Mouse (Mus musculus): ENCODE results near the gene Prkcd. TPM values are rescaled to one million over a fixed set of nuclear protein-coding genes. Genes with fewer than 3 reads are reported as not detected.

Gene Prkcd
- total and polyA plus RNA-seq, 2 experiments from 2014 or later, result 14.9 to 19.3 TPM

DNA sequence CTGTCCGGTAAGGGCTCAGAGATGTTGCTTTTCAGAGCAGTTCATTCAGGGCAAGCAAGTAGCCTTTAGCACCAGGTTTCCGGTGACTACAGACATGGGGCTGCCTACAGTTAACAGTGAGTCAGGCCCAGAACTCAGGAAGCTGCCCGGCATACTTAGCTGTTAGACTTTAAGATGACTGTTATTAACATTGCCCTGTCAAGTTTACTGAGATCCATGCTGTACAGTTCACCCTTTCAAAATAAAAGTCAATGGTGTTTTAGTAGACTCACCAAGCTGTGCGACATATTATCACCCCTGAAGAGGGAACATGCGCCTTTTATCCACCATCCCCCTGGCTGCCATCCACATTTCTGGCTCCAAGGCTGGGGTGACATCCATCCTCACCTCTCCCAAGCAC, 49.8 kb downstream of the Prkcd start:
- no peak overlapping the region for H3K9ac ChIP-seq (replicated peaks; ENCODE audit: low read depth, low read length)
- no peak overlapping the region for H3K4me3 ChIP-seq (ENCODE audit: low read depth, low read length)
- no peaks in the 10 kb centered on the region for H3K27me3 ChIP-seq (ENCODE audit: control insufficient read depth, insufficient read depth, low read length)
- no peaks in the 10 kb centered on the region for H3K9me3 ChIP-seq (replicated peaks; ENCODE audit: control insufficient read depth, low read length)
- DNase-seq (ENCODE audit: low spot score) (no peak), ATAC-seq (ENCODE audit: insufficient read depth, low read depth) (0 out of 2 replicates have a peak, but pooled peaks have one; percentile 37)
- TF ChIP-seq CTCF (IDR thresholded peaks at IDR 0.05; ENCODE audit: low read depth), result no peak
- TF ChIP-seq EP300 (IDR thresholded peaks at IDR 0.05; ENCODE audit: low read depth), result no peak
- no peak overlapping the region for H3K4me2 ChIP-seq (ENCODE audit: low read depth, low read length)
- WGBS, result 24% methylated on average over 5 of the region's 5 CpGs
- H3K36me3 ChIP-seq (replicated peaks; ENCODE audit: control insufficient read depth, insufficient read depth, low read length), result peaks cover 27% of the 10 kb centered on the region
- no peaks in the 10 kb centered on the region for H3K4me1 ChIP-seq (ENCODE audit: control insufficient read depth, insufficient read depth)
- no peak overlapping the region for H3K27ac ChIP-seq (ENCODE audit: low read depth)

DNA sequence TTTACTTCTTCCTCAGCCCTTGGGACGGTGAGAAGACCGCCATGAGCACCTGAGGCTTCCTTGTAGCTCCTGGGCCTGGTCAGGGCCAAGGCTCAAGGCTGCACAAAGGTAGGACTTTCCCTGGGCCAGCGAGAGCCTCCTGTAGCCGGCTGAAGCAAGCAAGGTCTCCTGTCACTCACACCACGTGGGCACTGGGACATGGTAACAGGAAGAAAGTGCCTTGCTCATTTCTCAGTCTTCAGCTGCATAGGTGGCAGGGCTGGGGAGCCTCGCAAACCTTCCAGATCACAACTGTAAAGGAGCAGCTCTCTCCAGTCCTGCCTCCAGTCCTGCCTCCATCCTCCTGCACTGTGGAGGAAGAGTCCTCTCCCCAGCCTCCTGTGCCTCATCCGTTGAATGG, 50.2 kb downstream of the Prkcd start:
- Histone ChIP-seq H3K36me3 (replicated peaks; ENCODE audit: control insufficient read depth, insufficient read depth, low read length) (peaks cover 32% of the 10 kb centered on the region), H3K9me3 (replicated peaks; ENCODE audit: control insufficient read depth, low read length) (no peaks in the 10 kb centered on the region), H3K4me3 (ENCODE audit: low read depth, low read length) (no peak overlapping the region), H3K4me2 (ENCODE audit: low read depth, low read length) (no peak overlapping the region), H3K9ac (replicated peaks; ENCODE audit: low read depth, low read length) (no peak overlapping the region), H3K27ac (ENCODE audit: low read depth) (no peak overlapping the region), H3K4me1 (ENCODE audit: control insufficient read depth, insufficient read depth) (no peaks in the 10 kb centered on the region), H3K27me3 (ENCODE audit: control insufficient read depth, insufficient read depth, low read length) (no peaks in the 10 kb centered on the region)
- DNase-seq (ENCODE audit: low spot score) (no peak), ATAC-seq (ENCODE audit: insufficient read depth, low read depth) (no peak)
- no peak for TF ChIP-seq CTCF (IDR thresholded peaks at IDR 0.05; ENCODE audit: low read depth)
- TF ChIP-seq EP300 (IDR thresholded peaks at IDR 0.05; ENCODE audit: low read depth), result no peak
- WGBS, result 69% methylated on average over 7 of the region's 7 CpGs

DNA sequence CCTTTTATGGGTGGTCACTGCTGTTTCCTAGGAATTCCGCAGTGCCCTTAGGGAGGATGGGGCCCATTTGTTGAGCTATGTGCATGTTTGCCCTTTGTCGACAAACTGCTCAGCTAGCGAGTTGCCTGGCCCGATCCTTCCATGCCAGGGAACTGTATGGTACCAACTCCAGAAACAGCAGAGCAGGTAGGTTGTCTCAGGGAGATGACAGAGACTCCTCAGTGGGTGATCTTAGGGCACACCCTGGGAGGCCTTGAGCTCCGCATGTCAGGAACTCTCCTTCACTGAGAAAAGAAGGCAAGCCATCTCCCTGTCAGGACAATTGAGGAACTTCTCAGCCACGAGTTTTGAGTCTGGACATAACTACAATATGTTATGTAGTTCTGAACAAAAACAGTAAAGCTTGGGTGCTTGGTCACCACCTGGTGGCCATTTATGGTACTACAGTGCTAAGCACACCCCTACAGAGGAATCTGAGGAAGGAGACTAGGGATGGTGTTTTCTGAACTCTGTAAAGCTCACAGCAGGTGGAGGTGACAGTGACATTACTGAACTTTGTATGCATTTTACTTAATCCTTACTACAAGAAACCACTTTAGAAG, 51.9 kb downstream of the Prkcd start:
- no peaks in the 10 kb centered on the region for H3K4me1 ChIP-seq (ENCODE audit: control insufficient read depth, insufficient read depth)
- 61% methylated on average over 6 of the region's 6 CpGs for WGBS
- ATAC-seq (ENCODE audit: insufficient read depth, low read depth), result 0 out of 2 replicates have a peak, but pooled peaks have one; percentile 50

DNA sequence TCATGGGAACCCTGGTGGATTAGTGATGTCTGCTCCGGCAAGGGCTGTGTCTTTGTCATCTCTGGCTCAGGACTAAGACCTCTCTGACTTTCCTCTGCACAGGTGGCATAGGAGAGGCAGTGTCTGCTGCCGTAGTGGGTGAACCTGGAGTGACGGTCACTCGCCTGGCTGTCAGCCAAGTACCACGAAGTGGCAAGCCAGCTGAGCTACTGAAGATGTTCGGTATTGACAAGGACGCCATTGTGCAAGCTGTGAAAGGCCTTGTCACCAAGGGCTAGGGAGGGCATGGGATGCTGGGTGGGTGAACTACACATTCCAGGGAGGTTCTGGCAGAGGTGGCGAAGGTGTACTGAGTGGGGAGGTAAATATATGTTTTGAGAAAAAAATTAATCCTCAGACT, 52.8 kb downstream of the Prkcd start:
- DNase-seq (ENCODE audit: low spot score), result no peak
- Histone ChIP-seq H3K4me3 (ENCODE audit: low read depth, low read length) (no peak overlapping the region), H3K4me2 (ENCODE audit: low read depth, low read length) (no peak overlapping the region), H3K9me3 (replicated peaks; ENCODE audit: control insufficient read depth, low read length) (no peaks in the 10 kb centered on the region), H3K27me3 (ENCODE audit: control insufficient read depth, insufficient read depth, low read length) (no peaks in the 10 kb centered on the region), H3K9ac (replicated peaks; ENCODE audit: low read depth, low read length) (no peak overlapping the region), H3K4me1 (ENCODE audit: control insufficient read depth, insufficient read depth) (no peaks in the 10 kb centered on the region), H3K27ac (ENCODE audit: low read depth) (no peak overlapping the region), H3K36me3 (replicated peaks; ENCODE audit: control insufficient read depth, insufficient read depth, low read length) (peaks cover 57% of the 10 kb centered on the region)
- no peak for ATAC-seq (ENCODE audit: insufficient read depth, low read depth)
- TF ChIP-seq EP300 (IDR thresholded peaks at IDR 0.05; ENCODE audit: low read depth), result no peak
- TF ChIP-seq CTCF (IDR thresholded peaks at IDR 0.05; ENCODE audit: low read depth), result no peak
- WGBS, result 44% methylated on average over 8 of the region's 8 CpGs

More for the DNA sequence above, 51.9 kb downstream of the Prkcd start:
- H3K4me2 ChIP-seq (ENCODE audit: low read depth, low read length), result no peak overlapping the region
- no peaks in the 10 kb centered on the region for H3K27me3 ChIP-seq (ENCODE audit: control insufficient read depth, insufficient read depth, low read length)
- 0 out of 2 replicates have a peak overlapping the region, but pooled peaks have one; percentile 13 for H3K27ac ChIP-seq (ENCODE audit: low read depth)
- no peak overlapping the region for H3K9ac ChIP-seq (replicated peaks; ENCODE audit: low read depth, low read length)
- no peak overlapping the region for H3K4me3 ChIP-seq (ENCODE audit: low read depth, low read length)
- no peaks in the 10 kb centered on the region for H3K9me3 ChIP-seq (replicated peaks; ENCODE audit: control insufficient read depth, low read length)
- H3K36me3 ChIP-seq (replicated peaks; ENCODE audit: control insufficient read depth, insufficient read depth, low read length), result peaks cover 49% of the 10 kb centered on the region
- peak; percentile 96 for TF ChIP-seq CTCF (IDR thresholded peaks at IDR 0.05; ENCODE audit: low read depth)
- TF ChIP-seq EP300 (IDR thresholded peaks at IDR 0.05; ENCODE audit: low read depth), result no peak
- peak; percentile 54 for DNase-seq (ENCODE audit: low spot score)

DNA sequence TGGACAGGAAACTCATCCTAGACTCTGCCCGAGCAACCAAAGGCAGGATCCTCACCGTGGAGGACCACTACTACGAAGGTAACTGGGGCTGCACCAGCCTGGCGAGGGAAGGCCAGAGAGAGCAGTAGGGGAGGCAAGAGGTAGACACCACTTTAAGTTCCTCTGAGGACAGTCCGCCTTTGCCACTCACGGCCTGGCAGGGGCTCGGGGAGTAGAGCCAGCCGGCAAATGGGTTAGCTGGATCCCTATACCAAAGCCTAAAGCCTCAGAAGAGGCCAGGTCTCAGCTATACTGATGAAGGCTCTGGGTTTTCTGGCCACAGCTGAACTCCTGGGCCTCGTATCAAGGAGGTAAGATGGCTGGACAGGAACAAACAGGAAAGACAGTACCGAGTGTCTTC, 53.8 kb downstream of the Prkcd start:
- no peak overlapping the region for H3K4me2 ChIP-seq (ENCODE audit: low read depth, low read length)
- H3K4me3 ChIP-seq (ENCODE audit: low read depth, low read length), result no peak overlapping the region
- no peaks in the 10 kb centered on the region for H3K9me3 ChIP-seq (replicated peaks; ENCODE audit: control insufficient read depth, low read length)
- H3K27me3 ChIP-seq (ENCODE audit: control insufficient read depth, insufficient read depth, low read length), result no peaks in the 10 kb centered on the region
- H3K9ac ChIP-seq (replicated peaks; ENCODE audit: low read depth, low read length), result no peak overlapping the region
- TF ChIP-seq EP300 (IDR thresholded peaks at IDR 0.05; ENCODE audit: low read depth) (no peak), CTCF (IDR thresholded peaks at IDR 0.05; ENCODE audit: low read depth) (no peak)
- ATAC-seq (ENCODE audit: insufficient read depth, low read depth) (no peak), DNase-seq (ENCODE audit: low spot score) (no peak)
- H3K4me1 ChIP-seq (ENCODE audit: control insufficient read depth, insufficient read depth), result no peaks in the 10 kb centered on the region
- peaks cover 67% of the 10 kb centered on the region for H3K36me3 ChIP-seq (replicated peaks; ENCODE audit: control insufficient read depth, insufficient read depth, low read length)
- no peak overlapping the region for H3K27ac ChIP-seq (ENCODE audit: low read depth)
- 76% methylated on average over 10 of the region's 10 CpGs for WGBS

DNA sequence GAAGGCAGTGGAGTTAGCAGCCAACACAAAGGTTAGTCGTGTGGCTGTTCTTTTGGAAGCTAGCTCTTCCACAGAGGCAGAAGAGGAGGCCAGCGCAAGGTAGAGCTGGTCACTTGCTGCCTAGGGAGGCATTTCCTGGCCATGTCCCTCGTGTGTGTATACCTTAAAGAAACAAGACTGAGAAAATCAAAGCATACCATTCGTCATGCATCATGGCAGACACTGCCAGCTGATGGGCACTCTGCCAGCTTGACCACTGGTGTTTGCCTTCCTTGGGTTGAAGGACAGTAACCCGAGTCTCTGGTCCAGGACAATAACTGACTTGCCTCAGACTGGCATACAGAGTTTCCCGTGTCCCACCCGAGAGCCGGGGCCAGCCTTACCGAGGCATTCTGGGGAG, 55.7 kb downstream of the Prkcd start:
- H3K9ac ChIP-seq (replicated peaks; ENCODE audit: low read depth, low read length), result no peak overlapping the region
- ATAC-seq (ENCODE audit: insufficient read depth, low read depth) (no peak), DNase-seq (ENCODE audit: low spot score) (no peak)
- no peaks in the 10 kb centered on the region for H3K9me3 ChIP-seq (replicated peaks; ENCODE audit: control insufficient read depth, low read length)
- 60% methylated on average over 9 of the region's 9 CpGs for WGBS
- H3K27ac ChIP-seq (ENCODE audit: low read depth), result no peak overlapping the region
- no peaks in the 10 kb centered on the region for H3K27me3 ChIP-seq (ENCODE audit: control insufficient read depth, insufficient read depth, low read length)
- H3K4me2 ChIP-seq (ENCODE audit: low read depth, low read length), result no peak overlapping the region
- H3K4me3 ChIP-seq (ENCODE audit: low read depth, low read length), result no peak overlapping the region
- H3K4me1 ChIP-seq (ENCODE audit: control insufficient read depth, insufficient read depth), result no peaks in the 10 kb centered on the region
- no peak for TF ChIP-seq CTCF (IDR thresholded peaks at IDR 0.05; ENCODE audit: low read depth)
- TF ChIP-seq EP300 (IDR thresholded peaks at IDR 0.05; ENCODE audit: low read depth), result no peak
- peaks cover 87% of the 10 kb centered on the region for H3K36me3 ChIP-seq (replicated peaks; ENCODE audit: control insufficient read depth, insufficient read depth, low read length)

Data from heart, postnatal 0 days (tissue).